Mouse (Mus musculus) central nervous system, embryonic 18 days (tissue): ENCODE measurements around the gene 2310061N02Rik. TPM values are rescaled to one million over a fixed set of nuclear protein-coding genes. Genes with fewer than 3 reads are reported as not detected.

Experiments used
- polyA plus RNA-seq: library from polyadenylated mRNA; depleted of rRNA; stranded (reverse); fragments of >200 nt; gene quantifications from 2 replicates; pipeline ENCODE4 v1.2.3, GENCODE M21; 2012; rRNA removed

2310061N02Rik gene
- not detected in 2 replicates for polyA plus RNA-seq

DNA sequence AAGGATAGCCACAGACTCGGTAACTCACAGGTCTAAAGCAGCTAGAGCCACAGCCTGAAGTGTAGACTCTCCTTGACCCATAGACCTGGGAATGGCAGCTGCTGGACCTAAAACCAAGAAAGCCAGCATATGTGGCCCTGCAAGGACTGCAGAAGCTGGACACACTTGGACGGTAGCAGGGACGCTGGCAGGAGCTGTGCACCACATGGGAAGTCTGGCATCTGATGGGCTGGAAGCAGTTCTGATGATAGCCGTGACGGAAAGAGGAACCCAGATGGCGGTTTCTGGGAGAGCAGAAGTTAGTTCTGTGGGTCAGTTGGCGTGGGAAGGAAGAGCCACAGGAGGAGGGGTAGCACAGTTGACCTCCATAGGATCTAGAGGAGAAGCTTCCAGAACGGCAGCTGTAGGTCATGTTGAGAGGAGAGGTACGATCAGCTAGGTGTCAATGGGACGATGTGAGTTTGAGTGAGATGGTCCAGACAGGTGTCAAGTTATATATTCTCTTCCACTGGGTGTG lies at the start of gene 2310061N02Rik:
Gene 2310061N02Rik (minus strand): TSS at position 467 of the 517 bp plus-strand sequence.

DNA sequence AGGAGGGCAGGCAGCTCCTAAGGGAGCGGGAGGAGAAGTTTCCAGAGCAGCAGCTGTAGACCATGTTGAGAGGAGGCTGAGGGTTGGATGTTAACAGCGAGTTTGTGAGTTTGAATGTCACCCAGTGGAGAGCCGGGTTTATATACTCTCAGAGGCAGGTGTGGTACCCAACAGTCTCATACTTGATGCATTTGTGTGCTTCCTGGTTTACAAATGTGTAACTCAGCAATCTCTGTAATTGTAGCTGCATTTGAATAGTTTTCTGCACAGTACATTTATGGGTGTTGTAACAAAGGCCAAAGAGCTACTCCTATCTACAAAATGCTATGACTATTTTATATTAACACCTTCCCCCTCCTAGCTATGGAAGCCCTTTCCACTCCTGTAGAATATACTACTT lies 43.8 kb upstream of the 2310061N02Rik start, which contains the start of gene Krtap13:
Gene Krtap13 (minus strand): TSS at position 101 of the 400 bp plus-strand sequence.

DNA sequence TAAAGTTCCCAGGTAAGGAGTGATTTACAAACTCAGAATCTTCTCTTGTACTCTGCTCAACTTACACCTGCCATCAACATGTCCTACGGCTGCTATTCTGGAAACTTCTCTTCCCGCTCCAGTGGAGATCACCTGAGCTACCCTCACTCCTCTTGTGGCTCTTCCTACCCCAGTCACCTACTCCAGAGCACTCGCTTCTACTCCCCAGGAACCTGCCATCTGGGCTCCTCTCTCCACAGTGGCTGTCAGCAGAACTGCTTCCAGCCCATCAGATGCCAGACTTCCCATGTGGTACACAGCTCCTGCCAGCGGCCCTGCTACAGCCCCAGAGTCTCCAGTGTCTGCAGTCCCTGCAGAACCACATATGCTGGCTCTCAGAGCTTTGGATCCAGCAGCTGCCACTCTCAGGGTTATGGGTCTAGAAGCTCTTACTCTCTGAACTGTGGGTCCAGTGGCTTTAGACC lies 21.1 kb upstream of the 2310061N02Rik start, which contains the start of gene Krtap13-1:
Gene Krtap13-1 (plus strand): TSS at position 51 of the 464 bp plus-strand sequence.

DNA sequence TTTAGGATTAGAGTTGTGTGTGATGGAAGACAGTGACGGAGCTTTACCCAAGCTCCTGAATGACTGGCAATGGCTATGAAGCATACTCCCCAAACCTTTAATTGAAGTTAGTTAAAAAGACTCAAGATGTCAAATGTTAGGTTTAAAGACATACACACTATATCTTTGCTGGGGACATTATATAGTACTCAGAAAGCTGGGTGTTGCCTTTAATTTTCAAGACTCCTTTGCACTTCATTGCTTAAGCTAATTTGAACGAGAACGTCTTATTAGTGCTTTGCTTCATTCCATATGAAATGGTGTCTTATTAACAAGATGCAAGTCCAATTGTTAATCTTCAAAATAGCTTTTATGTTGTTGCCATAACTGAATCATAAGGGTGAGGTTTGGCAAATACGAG lies 36.2 kb downstream of the 2310061N02Rik start, which contains the start of gene Krtap27-1:
Gene Krtap27-1 (minus strand): TSS at position 101 of the 400 bp plus-strand sequence.

Other genes starting within 250 kb of the 2310061N02Rik start
- 0.04 TPM in 1 of 2 replicates, not detected in the other for gene Cldn17, start 201.0 kb downstream of the 2310061N02Rik start, polyA plus RNA-seq
- not detected in 2 replicates for gene Cldn8, start 144.8 kb downstream of the 2310061N02Rik start, polyA plus RNA-seq
- not detected in 2 replicates for gene Krtap24-1, start 95.7 kb downstream of the 2310061N02Rik start, polyA plus RNA-seq
- gene 2310079G19Rik, start 80.3 kb downstream of the 2310061N02Rik start, polyA plus RNA-seq, result not detected in 2 replicates
- not detected in 2 replicates for gene Krtap26-1, start 60.2 kb downstream of the 2310061N02Rik start, polyA plus RNA-seq
- not detected in 2 replicates for gene Krtap27-1, start 36.3 kb downstream of the 2310061N02Rik start, polyA plus RNA-seq
- gene Krtap13-1, start 20.9 kb upstream of the 2310061N02Rik start, polyA plus RNA-seq, result not detected in 2 replicates
- not detected in 2 replicates for gene Krtap13, start 43.7 kb upstream of the 2310061N02Rik start, polyA plus RNA-seq
- gene 2310034C09Rik, start 50.9 kb upstream of the 2310061N02Rik start, polyA plus RNA-seq, result not detected in 2 replicates
- not detected in 2 replicates for gene 2310057N15Rik, start 66.2 kb upstream of the 2310061N02Rik start, polyA plus RNA-seq
- not detected in 2 replicates for gene Gm5965, start 69.9 kb upstream of the 2310061N02Rik start, polyA plus RNA-seq
- not detected in 2 replicates for gene Gm20741, start 104.3 kb upstream of the 2310061N02Rik start, polyA plus RNA-seq
- gene Krtap15, start 112.3 kb upstream of the 2310061N02Rik start, polyA plus RNA-seq, result not detected in 2 replicates
- not detected in 2 replicates for gene Krtap14, start 118.2 kb upstream of the 2310061N02Rik start, polyA plus RNA-seq
- gene Krtap19-1, start 161.4 kb upstream of the 2310061N02Rik start, polyA plus RNA-seq, result not detected in 2 replicates
- not detected in 2 replicates for gene Krtap19-2, start 166.3 kb upstream of the 2310061N02Rik start, polyA plus RNA-seq
- not detected in 2 replicates for gene Krtap19-3, start 170.1 kb upstream of the 2310061N02Rik start, polyA plus RNA-seq
- gene Krtap19-4, start 177.1 kb upstream of the 2310061N02Rik start, polyA plus RNA-seq, result not detected in 2 replicates
- gene Krtap19-5, start 188.5 kb upstream of the 2310061N02Rik start, polyA plus RNA-seq, result not detected in 2 replicates
- gene Krtap19-9b, start 224.3 kb upstream of the 2310061N02Rik start, polyA plus RNA-seq, result not detected in 2 replicates